Mouse (Mus musculus) inflammation-experienced regulatory T-cells, adult 6 months (primary cell): ENCODE measurements around the gene Triobp. TPM values are rescaled to one million over a fixed set of nuclear protein-coding genes. Genes with fewer than 3 reads are reported as not detected.
A peak's percentile ranks its signal among the peaks of the same experiment; 100 is the strongest.
"Not testable (repeated sequence)": the region's sequence is repeated elsewhere in the genome, so short reads cannot be mapped to it uniquely, and the experiment has no call there.

Source experiments
- ATAC-seq: one replicate; pipeline ENCODE4 v1.8.0; 2017
- polyA plus RNA-seq, 3 experiments: library from polyadenylated mRNA; unstranded; fragments of 100-300 nt; shearing (Covaris generic); gene quantifications; one replicate each; pipeline ENCODE4 v1.2.1; 2017

Triobp gene
- polyA plus RNA-seq, 3 experiments from 2014 or later: 14.8 to 27.1 (median 20.3) TPM

DNA sequence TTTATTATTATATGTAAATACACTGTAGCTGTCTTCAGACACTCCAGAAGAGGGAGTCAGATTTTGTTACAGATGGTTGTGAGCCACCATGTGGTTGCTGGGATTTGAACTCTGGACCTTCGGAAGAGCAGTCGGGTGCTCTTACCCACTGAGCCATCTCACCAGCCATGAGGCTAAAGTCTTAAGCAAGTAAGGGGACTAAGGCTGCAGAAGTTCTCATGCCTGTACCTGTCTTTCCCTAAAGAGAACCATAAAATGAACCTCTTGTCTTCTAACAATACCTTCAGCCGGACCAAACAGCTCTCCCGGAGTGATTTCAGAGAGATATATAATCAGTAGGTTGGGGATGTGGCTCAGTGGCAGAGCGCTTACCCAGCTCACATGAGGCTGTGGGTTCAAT lies 84.4 kb downstream of the Triobp start:
- not testable (repeated sequence) for ATAC-seq

DNA sequence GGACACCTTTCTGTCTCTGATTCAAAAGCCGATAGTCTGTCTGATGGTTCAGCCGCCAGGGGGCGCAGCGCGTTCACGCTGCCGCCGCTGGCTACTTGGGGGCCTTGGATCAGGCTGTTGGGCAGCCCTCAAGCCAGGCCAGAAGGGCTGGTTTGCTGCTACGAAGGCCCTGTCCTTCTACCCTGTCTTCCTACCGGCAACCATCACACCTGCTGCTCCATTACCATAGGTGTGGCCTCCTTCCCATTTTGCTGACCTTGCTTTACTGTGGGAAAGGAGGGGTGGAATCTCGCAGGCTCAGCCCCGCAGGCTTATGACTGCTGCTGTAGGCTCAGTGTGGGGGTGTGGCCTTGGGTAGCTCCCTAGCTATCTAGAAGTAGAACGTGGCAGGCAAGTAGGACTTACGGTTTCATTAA lies 90.4 kb downstream of the Triobp start:
- peak; percentile 37 for ATAC-seq

DNA sequence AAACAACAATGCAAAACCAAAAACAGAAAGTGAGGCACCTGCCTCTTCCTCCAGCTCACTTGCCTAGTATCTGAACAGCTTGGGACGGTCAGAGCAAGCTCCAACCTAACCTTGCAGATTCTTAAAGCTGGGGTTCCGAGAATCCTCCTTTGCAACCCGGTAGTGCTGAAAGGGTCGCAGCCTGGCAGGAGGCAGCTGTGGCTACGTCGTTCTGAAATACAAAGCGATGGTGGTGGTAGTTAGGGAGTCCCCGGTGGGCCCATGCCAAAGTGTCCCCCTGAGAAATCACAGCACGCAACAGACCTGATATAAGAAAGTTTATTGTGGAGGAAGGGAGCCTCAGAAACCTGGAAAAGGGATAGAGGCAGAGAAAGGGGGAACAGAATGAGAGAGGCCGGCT lies 90.8 kb downstream of the Triobp start:
- no peak for ATAC-seq

DNA sequence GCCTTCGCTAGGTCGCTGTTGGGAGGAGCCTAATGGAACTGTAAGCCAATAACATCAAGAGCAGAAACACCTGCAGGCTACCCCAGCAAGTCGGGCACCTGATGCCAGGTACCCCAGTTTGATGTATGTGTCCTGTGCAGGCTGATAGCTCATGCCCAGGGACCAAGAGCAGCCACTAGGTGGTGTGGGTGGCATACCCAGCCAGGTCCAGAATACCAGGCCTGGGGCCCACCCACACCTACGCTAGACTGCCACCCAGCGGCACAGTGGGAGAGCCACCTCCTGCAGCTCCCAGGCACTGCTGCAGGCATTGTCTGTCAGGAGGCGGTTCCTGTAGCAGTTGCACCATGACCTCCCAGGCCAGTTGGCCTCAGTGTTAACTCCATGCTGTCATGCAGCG lies 91.3 kb downstream of the Triobp start:
- ATAC-seq: peak; percentile 87

DNA sequence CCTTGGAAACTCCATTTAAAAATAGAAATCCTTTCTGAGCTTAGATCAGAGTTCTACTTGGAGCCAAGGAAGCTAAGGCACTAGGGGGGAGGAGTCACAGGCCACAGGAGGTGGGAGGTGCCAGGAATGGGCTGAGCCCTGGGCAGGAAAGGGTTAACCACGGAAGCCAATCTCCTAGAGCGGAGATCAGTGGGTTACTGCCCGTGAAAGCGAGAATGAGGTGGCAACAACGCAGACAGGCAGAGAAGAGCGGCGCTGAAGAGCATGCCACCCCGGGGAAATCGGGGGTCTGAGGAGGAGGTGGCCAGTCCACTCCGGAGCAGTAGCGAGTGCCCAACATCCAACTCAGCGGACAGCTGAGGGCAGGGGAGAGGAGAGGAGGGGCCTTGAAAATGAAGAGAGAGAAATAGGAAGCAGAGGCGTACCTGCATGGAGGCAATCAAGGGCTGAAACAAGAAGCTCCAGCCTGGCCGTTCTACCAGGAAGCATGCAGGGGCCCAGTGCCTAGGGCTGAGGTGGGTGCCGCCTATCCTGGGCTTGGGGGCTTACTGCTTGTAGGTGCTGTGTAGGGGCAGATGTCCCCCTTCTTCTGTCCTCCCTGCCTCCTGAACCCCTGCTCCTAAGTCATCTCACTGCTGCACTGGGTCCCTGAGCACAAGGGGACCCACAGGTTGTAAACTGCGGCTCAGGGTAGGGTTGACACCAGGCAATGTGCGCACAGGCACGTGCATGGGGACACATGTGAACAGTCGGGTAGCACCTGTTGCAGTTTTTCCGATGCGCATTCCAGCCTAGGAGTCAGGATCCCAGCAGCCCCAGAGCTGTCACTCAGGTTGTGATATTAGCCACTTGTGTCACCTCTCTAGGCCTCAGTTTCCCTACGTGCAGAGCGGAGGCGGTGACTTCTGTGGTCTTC lies 93.2 kb downstream of the Triobp start:
- peak; percentile 28 for ATAC-seq

DNA sequence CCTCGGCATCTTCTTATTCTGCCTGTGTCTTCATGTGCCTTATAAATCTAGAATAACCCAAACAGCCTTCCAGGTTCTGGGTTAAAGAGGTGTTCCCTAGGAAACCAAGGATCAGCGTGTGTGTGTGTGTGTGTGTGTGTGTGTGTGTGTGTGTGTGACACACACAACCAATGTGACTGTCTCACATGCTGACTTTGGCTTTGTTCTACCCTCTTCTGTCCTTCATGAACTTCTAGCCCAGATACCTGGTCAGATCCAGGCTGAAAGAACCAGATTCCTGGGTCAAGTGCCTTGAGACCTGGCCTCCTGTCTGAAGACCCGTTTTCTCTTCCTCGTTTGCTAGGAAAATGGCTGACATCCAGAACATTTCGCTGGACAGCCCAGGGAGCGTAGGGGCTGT lies 94.1 kb downstream of the Triobp start, which contains the start of gene Galr3:
TSS of gene Galr3 (plus strand) at position 301 of the 400 bp plus-strand sequence.
- ATAC-seq: no peak

DNA sequence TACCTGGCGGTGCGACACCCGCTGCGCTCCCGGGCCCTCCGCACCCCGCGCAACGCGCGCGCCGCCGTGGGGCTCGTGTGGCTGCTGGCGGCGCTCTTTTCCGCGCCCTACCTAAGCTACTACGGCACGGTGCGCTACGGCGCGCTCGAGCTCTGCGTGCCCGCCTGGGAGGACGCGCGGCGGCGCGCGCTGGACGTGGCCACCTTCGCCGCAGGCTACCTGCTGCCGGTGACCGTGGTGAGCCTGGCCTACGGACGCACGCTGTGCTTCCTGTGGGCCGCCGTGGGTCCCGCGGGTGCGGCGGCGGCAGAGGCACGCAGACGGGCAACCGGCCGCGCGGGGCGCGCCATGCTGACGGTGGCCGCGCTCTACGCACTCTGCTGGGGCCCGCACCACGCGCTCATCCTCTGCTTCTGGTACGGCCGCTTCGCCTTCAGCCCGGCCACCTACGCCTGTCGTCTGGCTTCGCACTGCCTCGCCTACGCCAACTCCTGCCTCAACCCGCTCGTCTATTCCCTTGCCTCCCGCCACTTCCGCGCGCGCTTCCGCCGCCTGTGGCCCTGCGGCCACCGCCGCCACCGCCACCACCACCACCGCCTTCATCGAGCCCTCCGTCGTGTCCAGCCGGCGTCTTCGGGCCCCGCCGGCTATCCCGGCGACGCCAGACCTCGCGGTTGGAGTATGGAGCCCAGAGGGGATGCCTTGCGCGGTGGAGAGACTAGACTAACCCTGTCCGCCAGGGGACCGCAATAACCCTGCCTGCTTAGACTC lies 95.4 kb downstream of the Triobp start:
- ATAC-seq: no peak

DNA sequence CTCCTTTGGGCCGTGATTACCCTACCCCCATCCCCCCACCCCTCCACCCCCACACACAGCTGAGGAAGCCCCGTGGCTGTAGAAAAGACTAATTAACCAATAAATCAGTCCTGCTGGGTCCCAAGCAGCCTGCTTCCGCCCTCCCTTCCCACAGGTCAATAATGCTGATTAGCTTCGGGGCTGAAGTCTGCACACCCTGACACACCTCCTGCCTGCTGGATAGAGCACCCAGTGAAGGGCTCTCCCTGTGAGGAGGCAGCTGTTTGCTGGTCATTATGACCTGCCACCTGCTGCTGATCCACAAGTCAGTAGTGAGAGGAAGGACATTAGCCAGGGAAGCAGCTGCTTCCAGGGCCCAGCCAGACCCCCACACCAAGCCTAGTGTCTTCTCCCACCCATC lies 97.3 kb downstream of the Triobp start:
- ATAC-seq: no peak

DNA sequence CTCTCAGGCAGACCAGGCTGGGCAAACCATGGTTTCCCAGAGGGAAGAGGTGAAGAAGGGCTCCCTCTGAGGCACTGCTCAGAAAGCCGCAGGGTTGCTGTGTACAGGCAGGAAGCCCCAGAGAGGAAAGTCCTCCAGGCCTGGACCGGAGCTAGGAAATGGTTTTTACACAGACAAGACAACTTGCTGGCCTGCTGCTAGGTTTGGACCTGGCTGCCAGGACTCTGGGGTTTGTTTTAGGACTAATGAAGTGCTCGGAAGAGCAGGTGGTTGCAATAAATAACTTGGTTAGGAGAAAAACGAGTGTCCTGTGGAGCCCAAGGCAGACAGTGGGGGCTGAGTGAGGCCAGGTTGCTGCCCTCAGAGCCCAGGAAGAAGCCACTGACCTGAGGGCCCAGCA lies 100.7 kb downstream of the Triobp start:
- no peak for ATAC-seq

DNA sequence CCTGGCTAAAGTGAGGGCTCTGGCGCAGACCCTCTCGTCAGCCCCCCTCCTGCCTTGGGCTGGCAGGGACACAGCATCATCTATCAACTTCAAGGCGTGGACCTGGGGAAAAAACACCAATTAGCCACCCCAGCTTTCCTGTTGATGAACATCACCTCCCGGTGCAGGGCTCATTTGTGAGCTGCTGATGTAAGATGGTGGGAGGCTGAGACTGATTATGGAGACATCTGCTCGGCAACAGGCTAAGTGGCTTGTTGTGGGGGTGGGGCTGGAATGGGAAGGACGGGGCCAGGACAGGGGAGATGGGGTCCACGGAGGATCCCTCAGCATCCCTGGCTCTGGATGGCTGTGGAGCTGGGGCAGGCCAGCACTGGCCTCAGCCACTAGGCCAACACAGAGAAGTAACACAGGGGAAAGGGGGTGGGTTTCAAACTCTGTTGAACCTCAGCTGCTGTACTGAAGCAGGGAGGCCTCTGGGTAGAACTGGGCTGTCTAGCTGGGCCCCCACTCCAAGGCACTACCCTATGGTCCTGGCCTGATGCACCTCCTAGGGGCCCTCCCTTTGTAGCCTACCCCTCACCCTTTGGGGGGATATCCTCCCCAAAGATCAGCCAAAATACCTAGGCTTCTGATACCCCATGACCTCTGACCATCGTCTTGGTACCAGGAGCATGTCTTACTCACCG lies 102.8 kb downstream of the Triobp start:
- no peak for ATAC-seq

DNA sequence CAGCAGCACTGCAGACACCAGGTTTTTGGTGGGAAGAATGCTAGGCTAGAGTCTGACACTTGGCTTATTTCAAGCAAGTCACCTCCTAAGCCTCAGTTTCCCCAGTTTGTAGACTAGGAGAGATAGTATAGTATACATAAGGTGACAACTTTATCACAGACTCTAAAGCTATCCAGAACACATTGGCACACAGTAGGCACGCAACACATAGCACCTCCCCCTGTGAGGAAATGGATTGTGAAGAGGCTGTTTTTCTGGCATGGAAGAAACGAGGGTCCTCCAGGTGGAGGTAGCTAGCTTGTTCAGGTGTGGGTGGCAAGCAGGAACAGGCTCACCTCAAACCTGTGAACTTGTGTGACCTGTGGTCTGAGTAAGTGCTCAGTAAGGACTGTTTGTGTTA lies 103.4 kb downstream of the Triobp start:
- ATAC-seq: no peak

DNA sequence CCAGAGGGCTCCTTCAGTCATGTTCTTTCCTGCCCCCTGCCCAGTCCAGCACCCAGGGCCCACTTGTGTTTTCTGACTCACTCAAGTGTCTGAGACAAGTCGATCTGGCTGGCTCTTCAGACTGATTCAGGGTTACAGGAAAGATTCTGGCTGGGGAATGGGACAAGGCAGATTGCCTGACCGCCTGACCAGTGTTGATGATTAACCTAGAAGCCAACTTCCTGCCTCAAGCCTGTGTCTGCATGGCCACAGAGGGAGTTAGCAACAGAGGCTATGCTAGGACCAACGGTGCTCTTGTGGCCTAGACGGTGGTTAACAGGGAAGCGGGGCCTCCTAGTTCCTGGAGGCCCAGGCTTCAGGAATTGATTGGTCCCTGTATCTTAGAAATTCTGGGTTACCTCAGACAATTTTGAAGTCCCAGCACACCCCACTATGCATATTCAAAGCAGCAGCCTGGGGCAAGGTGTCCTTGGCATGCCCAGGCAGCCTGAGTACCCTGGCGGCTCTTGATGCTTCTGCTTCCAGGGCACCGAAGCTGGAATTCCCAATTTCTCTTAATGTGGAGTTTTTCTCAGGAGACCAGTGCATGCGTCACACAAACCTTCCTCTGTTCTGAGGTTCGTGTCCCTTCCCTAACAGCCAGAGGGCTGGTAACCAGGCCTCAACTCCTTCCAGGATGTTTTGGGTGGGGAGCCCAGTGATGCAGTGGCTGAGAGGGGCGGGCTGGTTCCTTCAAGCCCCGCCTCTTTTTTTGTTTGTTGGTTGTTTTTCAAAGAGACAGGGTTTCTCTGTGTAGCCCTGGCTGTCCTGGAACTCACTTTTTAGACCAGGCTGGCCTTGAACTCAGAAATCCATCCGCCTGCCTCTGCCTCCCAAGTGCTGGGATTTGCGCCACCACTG lies 104.2 kb downstream of the Triobp start:
- no peak for ATAC-seq

DNA sequence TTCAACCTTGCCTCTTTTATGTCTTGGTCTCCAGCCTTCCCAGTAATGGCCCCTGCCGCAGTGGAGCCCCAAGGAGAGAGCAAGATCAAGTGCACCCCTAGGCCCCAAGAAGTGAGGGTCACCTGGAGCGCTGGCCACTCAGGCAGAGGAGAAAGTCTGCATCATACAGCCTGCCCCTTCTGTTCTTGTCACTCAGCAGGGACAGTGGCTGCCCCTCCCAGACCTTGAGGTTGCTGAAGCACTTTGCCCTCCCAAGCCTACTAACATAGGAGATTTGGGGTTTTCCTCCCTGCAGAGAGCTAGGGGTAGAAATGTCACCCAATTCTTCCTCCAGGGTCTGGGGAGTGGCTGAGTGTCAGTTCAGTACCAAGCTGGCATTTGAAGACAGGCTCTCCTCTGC lies 104.8 kb downstream of the Triobp start:
- no peak for ATAC-seq

Other genes with a start within 250 kb of the Triobp start
- gene Elfn2, start 229.0 kb upstream of the Triobp start, polyA plus RNA-seq: under 1 TPM in 1 of 3 experiments, not detected in 2; 0.05 TPM
- 10 to 100 TPM; 45.8 to 70.7 (median 62.8) TPM for gene Mfng, start 174.2 kb upstream of the Triobp start, polyA plus RNA-seq
- gene Card10, start 144.7 kb upstream of the Triobp start, polyA plus RNA-seq: under 1 TPM; 0.15 to 0.26 (median 0.19) TPM
- gene Cdc42ep1, start 105.1 kb upstream of the Triobp start, polyA plus RNA-seq: not detected
- gene Lgals2, start 92.2 kb upstream of the Triobp start, polyA plus RNA-seq: not detected
- gene Gga1, start 70.5 kb upstream of the Triobp start, polyA plus RNA-seq: 10 to 100 TPM; 11.9 to 22.5 (median 16.1) TPM
- not detected for gene Gm49510, start 48.1 kb upstream of the Triobp start, polyA plus RNA-seq
- 10 to 100 TPM; 49.5 to 72.6 (median 52.6) TPM for gene Sh3bp1, start 48.0 kb upstream of the Triobp start, polyA plus RNA-seq
- gene Pdxp, start 33.8 kb upstream of the Triobp start, polyA plus RNA-seq: 1 to 10 TPM in 2 of 3 experiments, under 1 TPM in 1; 0.94 to 3.8 (median 3.3) TPM
- 1,000 to 10,000 TPM in 1 of 3 experiments, 100 to 1,000 TPM in 2; 309 to 2,729 (median 443) TPM for gene Lgals1, start 21.0 kb upstream of the Triobp start, polyA plus RNA-seq
- gene Nol12, start 12.8 kb upstream of the Triobp start, polyA plus RNA-seq: 10 to 100 TPM; 38.8 to 53.8 (median 51.1) TPM
- 10 to 100 TPM; 31.0 to 52.3 (median 36.9) TPM for gene H1f0, start 80.7 kb downstream of the Triobp start, polyA plus RNA-seq
- not detected for gene Galr3, start 94.2 kb downstream of the Triobp start, polyA plus RNA-seq
- gene Ankrd54, start 115.2 kb downstream of the Triobp start, polyA plus RNA-seq: 10 to 100 TPM in 1 of 3 experiments, 1 to 10 TPM in 2; 5.5 to 10.8 (median 9.2) TPM
- 100 to 1,000 TPM; 224 to 286 (median 240) TPM for gene Eif3l, start 127.5 kb downstream of the Triobp start, polyA plus RNA-seq
- 10 to 100 TPM in 2 of 3 experiments, 1 to 10 TPM in 1; 7.0 to 20.8 (median 13.3) TPM for gene Micall1, start 161.2 kb downstream of the Triobp start, polyA plus RNA-seq
- 100 to 1,000 TPM; 109 to 122 (median 116) TPM for gene Polr2f, start 193.3 kb downstream of the Triobp start, polyA plus RNA-seq
- 1 to 10 TPM; 5.4 to 7.1 (median 5.9) TPM for gene 1700088E04Rik, start 193.5 kb downstream of the Triobp start, polyA plus RNA-seq
- not detected for gene Sox10, start 217.5 kb downstream of the Triobp start, polyA plus RNA-seq